Mouse (Mus musculus) erythroblast, embryonic 14.5 days (primary cell): ENCODE data around the gene Rptor. TPM values are rescaled to one million over a fixed set of nuclear protein-coding genes. Genes with fewer than 3 reads are reported as not detected.

Experiments
- H3K27me3 ChIP-seq: 2 replicates; pipeline ENCODE4 v1.6.1; 2012; ENCODE audit warnings: inconsistent platforms; ENCODE audit not compliant: control insufficient read depth
- H3K36me3 ChIP-seq: 2 replicates; pipeline ENCODE4 v1.6.1; 2012; ENCODE audit warnings: mild to moderate bottlenecking, inconsistent platforms; ENCODE audit not compliant: control insufficient read depth
- H3K4me1 ChIP-seq: 2 replicates; pipeline ENCODE4 v1.6.1; 2012; ENCODE audit warnings: inconsistent platforms; ENCODE audit not compliant: control insufficient read depth
- H3K4me3 ChIP-seq: replicated peaks from 2 replicates; pipeline ENCODE3; 2012; ENCODE audit warnings: moderate library complexity, mild to moderate bottlenecking, inconsistent platforms
- H3K9me3 ChIP-seq: 2 replicates; pipeline ENCODE4 v1.6.1; 2012; ENCODE audit warnings: low read length, inconsistent platforms, mixed read lengths; ENCODE audit not compliant: control insufficient read depth
- GATA1 ChIP-seq: IDR thresholded peaks from 2 replicates; pipeline ENCODE4 v1.6.1; 2012; ENCODE audit warnings: low read length, inconsistent platforms, mixed read lengths
- TAL1 ChIP-seq: IDR thresholded peaks from 3 replicates; pipeline ENCODE4 v1.6.1; 2012; ENCODE audit warnings: low read length, inconsistent platforms, mixed read lengths
- polyA plus RNA-seq: library from polyadenylated mRNA; stranded (reverse); fragments of >175 nt; gene quantifications from 2 replicates; pipeline ENCODE4 v1.2.3, GENCODE M21; 2012

Gene Rptor
- polyA plus RNA-seq, 1 experiment: 1.5 TPM

DNA sequence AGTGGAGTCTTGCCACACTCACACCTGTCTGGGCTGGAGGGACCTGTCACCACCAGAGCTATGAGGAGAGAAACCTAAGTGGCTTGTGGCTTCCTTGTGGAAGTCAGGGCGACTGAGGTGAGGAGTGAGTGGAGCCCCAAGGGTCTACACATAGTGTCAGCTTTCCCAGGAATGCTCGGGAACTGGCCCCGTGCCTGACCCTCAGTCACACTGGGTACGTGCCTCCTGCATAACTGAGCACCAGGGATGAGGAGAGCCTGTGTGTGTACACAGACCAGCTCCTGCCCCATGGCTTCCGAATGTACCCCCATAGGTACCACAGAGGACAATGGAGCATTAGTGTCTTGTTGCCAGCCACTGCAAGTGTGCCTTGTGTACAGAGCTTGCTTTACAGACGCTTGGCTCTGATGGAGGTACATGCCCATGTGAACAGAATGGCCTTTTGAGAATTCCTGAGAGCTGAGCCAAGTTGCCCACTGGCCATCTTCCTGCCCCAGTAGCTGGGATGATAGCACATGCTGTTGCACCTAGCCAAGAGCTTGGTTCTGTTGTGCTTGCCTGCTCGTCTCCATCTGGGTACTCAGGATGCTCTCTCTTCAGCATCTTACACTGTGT lies 289.0 kb downstream of the Rptor start:
- no peak for TF ChIP-seq TAL1
- TF ChIP-seq GATA1: no peak
- H3K36me3 ChIP-seq: peaks cover 86% of the 10 kb centered on the region

DNA sequence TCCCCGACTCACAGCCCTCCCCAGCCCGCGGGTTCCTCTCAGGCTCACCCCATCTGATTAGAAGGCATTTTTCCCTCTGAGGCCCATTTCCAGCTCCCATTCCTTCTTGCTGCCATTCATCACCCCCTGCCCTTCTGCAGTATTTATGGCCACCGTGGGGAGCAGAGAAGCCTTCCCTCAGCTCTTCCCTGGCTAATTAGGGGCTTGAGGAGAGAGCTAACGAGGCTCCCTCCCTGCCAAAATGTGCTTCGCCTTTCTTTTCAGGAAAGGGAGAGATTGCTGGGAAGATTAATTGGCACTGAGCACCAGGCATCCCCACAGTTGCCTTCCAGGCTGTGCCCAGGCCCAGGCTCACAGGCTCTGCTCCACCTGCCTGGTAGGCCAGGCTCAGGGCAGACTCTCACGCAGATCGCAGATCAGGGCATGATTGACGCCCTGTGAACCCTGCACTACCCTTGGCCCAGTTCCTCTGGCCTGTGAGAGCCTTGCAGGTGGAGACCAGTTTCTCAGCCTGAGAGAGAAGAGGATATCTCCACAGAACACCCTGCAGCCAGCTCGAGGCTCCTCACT lies 291.0 kb downstream of the Rptor start:
- Histone ChIP-seq H3K4me1 (peaks cover 4% of the 10 kb centered on the region), H3K9me3 (no peaks in the 10 kb centered on the region), H3K36me3 (peaks cover 90% of the 10 kb centered on the region), H3K27me3 (no peaks in the 10 kb centered on the region), H3K4me3 (no peak overlapping the region)
- TF ChIP-seq GATA1 (no peak), TAL1 (no peak)

More for the DNA sequence above, 289.0 kb downstream of the Rptor start:
- Histone ChIP-seq H3K4me3 (no peak overlapping the region), H3K9me3 (no peaks in the 10 kb centered on the region), H3K27me3 (no peaks in the 10 kb centered on the region), H3K4me1 (peaks cover 4% of the 10 kb centered on the region)

DNA sequence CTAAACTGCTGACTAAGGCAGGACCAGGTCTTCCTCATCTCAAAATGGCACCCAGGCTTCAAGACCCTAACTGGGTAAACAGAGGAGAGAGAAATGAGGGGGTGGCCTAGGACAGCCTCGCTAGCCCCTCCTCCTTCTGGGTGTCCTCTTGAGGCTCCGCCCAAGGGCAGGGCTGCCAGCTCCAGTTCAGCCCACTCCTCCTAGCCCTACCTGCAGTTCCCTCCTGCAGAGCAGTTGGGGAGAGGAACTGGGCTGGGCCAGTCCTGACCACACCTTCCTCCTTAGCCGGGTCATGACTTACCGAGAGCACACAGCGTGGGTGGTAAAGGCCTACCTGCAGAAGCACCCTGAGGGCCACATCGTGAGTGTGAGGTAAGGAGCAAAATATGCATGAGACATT lies 291.9 kb downstream of the Rptor start:
- Histone ChIP-seq H3K36me3 (peaks cover 87% of the 10 kb centered on the region), H3K4me1 (peaks cover 4% of the 10 kb centered on the region), H3K4me3 (no peak overlapping the region), H3K27me3 (no peaks in the 10 kb centered on the region), H3K9me3 (no peaks in the 10 kb centered on the region)
- TF ChIP-seq TAL1: no peak
- no peak for TF ChIP-seq GATA1

DNA sequence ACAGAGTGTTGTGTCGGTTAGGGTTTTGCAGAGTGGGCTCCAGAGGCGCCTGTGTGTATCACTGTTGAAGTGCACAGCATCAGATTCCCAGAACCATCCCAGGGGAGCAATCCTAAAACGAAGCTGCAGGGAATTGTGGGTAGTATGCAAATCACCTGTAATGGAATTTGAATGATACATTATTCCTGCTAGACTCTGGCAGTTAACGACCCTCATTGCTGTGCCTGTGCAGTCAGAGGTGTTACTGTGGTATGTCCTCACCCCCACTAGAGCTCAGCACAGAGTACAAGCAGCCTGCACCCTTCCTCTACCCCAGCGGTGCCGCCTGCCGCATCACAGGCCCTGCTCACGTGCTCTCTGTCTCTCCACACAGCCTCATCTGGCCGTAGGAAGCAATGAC lies 294.3 kb downstream of the Rptor start:
- no peak for TF ChIP-seq GATA1
- no peak for TF ChIP-seq TAL1
- Histone ChIP-seq H3K36me3 (peaks cover 66% of the 10 kb centered on the region), H3K27me3 (no peaks in the 10 kb centered on the region), H3K9me3 (no peaks in the 10 kb centered on the region), H3K4me1 (no peaks in the 10 kb centered on the region), H3K4me3 (no peak overlapping the region)

DNA sequence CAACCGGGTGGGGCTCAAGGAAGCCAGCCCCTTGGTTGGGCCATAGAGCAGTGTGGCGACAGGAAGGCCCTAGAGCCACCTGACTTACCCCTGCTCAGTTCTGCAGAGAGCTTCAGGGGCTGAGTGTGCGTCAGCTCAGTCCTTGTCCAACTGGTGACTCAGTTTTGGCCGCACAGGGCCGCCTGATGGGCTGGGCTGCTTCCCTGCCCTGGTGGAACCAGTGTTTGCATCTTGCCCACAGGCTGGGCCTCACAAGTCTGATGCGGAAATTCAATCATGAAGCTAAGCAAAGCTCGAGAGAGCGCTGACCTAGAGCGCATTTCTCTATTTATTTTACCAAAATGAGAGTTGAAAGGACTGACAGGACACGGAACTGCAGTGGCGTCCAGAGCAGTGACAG lies 296.3 kb downstream of the Rptor start:
- Histone ChIP-seq H3K27me3 (no peaks in the 10 kb centered on the region), H3K4me1 (no peaks in the 10 kb centered on the region), H3K36me3 (peaks cover 50% of the 10 kb centered on the region), H3K4me3 (no peak overlapping the region), H3K9me3 (no peaks in the 10 kb centered on the region)
- TF ChIP-seq GATA1: no peak
- TF ChIP-seq TAL1: no peak

DNA sequence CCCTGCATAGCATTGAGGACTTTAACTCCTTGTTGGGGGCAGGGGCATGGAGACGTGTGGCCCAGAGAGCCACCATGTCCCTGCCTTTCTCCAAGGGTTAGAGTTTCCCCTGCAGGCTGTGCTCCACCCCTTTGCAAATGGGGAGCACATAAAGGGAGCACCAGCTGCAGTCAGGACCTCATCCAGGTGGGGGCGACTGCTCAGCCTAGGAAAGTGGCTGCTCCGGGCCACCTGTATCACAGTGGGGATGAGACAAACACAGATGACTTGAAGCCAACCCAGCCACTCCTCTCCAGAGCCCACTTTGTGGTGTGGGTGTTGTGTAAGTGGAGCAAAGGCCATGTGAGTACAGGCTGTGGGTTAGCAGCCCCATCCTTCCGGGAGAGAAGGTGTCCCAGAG lies 298.5 kb downstream of the Rptor start:
- H3K27me3 ChIP-seq: no peaks in the 10 kb centered on the region
- peaks cover 29% of the 10 kb centered on the region for H3K36me3 ChIP-seq
- no peaks in the 10 kb centered on the region for H3K4me1 ChIP-seq
- no peak overlapping the region for H3K4me3 ChIP-seq
- H3K9me3 ChIP-seq: no peaks in the 10 kb centered on the region
- no peak for TF ChIP-seq GATA1
- no peak for TF ChIP-seq TAL1

DNA sequence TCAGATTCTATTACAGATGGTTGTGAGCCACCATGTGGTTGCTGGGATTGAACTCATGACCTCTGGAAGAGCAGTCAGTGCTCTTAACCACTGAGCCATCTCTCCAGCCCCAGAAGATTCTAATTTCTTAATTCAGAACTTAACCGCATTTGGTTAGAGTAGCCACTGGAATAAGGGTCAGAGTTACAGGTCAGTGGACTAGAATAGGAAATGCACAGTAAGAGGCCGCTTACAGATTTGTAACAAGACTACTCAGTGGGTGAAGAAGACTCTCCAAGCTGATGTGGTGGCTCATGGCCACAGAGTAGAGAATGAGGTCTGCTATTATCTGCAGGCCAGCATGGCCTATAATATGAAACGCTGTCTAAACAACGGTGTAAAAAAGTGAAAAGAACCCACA lies 300.2 kb downstream of the Rptor start:
- TF ChIP-seq GATA1 (no peak), TAL1 (no peak)
- no peak overlapping the region for H3K4me3 ChIP-seq
- H3K9me3 ChIP-seq: no peaks in the 10 kb centered on the region
- H3K27me3 ChIP-seq: no peaks in the 10 kb centered on the region
- H3K4me1 ChIP-seq: no peaks in the 10 kb centered on the region
- peaks cover 15% of the 10 kb centered on the region for H3K36me3 ChIP-seq

DNA sequence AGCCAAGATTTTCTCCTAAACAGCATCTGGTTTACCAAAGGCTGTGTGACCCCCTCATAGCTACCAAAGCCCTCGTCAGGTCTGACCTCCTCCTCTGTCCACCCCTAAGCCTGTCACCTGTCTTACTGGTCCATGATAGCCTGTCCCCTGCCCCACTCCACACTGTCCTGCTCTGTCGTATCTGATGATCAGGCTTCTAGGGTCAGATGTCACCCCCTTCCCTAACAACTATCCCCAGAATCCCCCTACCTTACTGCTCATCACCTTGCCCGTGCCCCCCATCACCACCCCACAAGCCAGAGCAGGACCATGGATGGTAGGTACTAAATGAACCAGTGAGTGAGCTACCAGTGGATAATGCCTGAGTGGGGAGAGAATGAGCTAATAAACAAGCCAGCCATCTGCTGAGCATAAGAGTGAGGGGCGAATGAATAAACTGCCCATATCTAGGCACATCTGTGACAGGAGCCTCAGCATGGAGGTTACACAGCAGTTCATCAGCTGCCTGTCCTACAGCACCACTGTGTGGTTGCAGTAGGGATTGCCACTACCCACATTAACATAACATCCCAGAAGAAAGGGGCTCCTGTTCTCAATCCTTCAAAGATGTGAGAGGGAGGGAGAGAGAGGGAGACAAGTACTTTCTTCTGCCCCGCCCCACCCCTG lies 302.0 kb downstream of the Rptor start:
- H3K27me3 ChIP-seq: peaks cover 7% of the 10 kb centered on the region
- peaks cover under 1% of the 10 kb centered on the region for H3K4me1 ChIP-seq
- no peaks in the 10 kb centered on the region for H3K9me3 ChIP-seq
- H3K4me3 ChIP-seq: no peak overlapping the region
- TF ChIP-seq GATA1 (no peak), TAL1 (no peak)
- H3K36me3 ChIP-seq: no peaks in the 10 kb centered on the region; the same call in 1 of the 2 replicates

DNA sequence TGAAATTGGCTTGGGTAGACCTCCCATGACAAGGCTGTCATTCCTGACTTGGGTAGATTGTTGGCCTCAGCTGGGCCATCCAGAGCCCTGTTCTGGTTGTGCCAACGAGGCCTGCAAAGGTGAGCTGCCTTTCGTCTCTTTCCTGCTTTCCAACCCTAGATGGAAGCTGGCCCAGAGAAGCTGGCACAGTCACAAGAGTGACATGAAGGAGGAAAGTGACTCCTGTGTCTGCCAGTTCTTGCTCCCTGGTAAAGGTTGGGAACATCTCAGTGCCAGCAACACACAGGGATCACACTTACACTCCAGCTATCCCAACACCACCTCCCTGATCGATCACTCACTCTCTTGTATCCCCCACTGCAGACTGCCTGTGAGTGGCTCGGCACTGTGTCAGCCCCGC lies 303.1 kb downstream of the Rptor start:
- Histone ChIP-seq H3K27me3 (peaks cover 7% of the 10 kb centered on the region), H3K4me3 (no peak overlapping the region), H3K36me3 (no peaks in the 10 kb centered on the region), H3K9me3 (no peaks in the 10 kb centered on the region), H3K4me1 (peaks cover 3% of the 10 kb centered on the region)
- TF ChIP-seq GATA1 (no peak), TAL1 (no peak)
